Mouse (Mus musculus): ENCODE results near the gene Pdzrn3.

Gene Pdzrn3

GRCm38 (mm10) chr6:101377167-101377934 is at the start of gene Pdzrn3:
Gene Pdzrn3 (minus strand): TSS chr6:101377897.
- DNase-seq (ENCODE audit: low read depth, low spot score) = peak; percentile 35

GRCm38 (mm10) chr6:101427296-101427695 is 49.6 kb upstream of the Pdzrn3 start:
- no peak for DNase-seq (ENCODE audit: low read depth, low spot score)

DNA sequence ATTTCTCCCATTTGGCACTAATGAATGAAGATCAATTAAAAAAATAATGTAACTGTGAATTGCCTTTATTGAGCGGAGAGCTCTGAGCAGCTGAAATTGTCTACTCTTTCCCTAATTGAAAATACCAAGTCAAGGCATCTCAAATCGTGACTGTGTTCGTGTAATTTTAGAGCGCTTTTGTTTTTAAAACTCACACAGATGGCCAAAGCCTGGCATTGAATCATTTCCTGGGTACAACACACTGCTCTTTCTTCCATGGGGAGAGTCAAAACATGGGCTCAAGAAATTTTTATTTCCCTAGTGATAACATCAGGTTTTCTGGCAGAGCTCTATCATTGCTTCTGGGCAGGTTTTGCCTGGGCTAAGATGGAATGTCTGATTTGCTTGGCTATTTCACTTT is 48.6 kb upstream of the Pdzrn3 start:
- no peak for DNase-seq (ENCODE audit: low read depth, low spot score)

DNA sequence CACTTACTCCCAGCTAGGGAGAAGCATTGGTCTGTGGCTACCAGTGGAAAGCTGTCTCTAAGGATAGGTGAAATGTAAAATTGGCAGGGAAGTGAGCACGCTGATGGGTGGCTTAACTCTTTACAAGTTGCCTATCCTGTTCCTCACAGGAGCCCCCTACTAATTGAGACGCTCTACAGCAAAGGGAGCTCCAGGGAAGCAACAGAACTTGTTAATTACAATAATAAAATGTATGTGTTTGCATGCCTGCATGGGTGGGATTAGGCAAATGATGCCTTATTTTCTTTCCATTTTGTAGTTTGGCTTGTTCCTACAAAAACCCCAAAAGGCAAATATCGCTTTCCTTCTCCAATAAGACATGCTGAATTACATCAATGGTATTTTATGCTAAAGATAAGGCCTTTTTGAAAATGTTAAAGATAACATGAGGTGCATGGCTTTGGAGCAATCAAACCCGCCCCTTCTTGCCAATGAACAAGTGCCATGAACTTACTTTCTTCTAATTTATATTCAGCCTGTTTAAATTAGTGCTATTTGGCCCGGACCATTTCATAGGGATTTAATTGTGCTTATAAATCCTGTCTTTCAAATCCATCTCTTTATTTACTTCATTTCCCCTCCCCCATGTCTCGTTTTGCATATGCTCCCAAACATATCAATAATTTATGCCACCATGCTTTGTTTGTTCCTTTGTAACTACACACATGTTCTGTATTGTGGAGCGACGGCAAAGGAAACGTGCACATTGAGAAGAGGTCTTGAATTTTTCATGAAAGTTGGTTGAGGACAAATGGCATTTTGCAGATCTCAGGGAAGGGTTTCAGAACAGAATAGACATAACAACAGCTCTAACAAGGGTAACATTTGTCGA is 44.6 kb upstream of the Pdzrn3 start:
- DNase-seq (ENCODE audit: low read depth, low spot score) = no peak

DNA sequence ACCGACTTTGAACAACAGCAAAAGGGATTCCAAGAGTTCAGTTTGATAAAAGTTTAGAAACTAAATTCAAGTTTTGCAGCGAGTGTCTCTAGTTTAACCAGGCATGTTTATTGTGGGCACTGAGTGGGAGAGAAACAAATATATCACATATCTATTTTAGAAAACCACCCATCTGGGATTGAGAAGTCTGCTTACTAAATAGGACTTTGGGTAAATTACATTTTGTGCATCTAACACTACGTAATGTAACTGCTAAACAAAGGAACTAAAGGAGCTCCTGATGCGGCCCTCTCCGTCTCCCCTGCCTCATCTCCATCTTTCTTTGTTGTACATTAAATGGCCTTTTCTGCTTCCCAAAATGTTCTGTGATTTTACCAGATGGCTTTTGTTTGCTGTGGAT is 40.5 kb upstream of the Pdzrn3 start:
- DNase-seq (ENCODE audit: low read depth, low spot score) = no peak

DNA sequence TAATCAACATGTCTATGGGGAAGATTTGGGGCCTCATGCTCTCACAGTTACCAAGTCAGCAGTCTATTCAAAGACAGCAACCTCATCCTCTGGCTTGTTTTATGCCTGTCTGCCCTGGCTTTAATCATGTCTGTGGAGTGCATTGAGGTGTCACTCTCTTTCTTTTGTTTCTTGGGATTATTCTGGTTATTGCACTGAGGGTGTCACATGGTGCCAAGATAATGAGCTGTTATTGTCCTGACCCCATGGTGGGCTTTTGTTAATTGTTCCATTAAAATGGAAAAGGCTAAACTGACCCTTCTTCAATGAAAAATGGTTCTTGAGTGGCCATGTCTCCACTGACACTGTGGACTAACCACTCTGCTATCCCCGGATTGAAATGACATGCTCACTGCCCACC is 34.0 kb upstream of the Pdzrn3 start:
- DNase-seq (ENCODE audit: low read depth, low spot score) = no peak

DNA sequence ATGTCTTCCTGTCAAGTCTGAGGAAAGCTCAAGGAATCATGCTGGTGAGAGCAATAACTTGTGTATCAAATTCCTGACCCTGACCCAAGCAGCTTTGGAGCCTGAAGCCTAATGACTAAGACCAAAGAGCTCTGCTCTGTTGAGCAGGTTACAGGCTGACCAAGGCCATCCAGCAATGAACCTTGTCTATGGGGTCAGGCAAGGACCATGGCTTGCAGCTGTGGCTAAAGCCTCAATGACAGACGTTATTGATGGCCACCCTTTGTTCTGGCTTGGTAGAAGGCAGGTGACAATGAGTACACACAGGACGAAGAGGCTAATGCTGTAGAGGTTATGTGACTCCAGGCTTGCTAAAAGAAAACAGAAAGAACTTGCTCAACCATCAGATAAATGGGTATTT is 33.4 kb upstream of the Pdzrn3 start:
- DNase-seq (ENCODE audit: low read depth, low spot score) = no peak

DNA sequence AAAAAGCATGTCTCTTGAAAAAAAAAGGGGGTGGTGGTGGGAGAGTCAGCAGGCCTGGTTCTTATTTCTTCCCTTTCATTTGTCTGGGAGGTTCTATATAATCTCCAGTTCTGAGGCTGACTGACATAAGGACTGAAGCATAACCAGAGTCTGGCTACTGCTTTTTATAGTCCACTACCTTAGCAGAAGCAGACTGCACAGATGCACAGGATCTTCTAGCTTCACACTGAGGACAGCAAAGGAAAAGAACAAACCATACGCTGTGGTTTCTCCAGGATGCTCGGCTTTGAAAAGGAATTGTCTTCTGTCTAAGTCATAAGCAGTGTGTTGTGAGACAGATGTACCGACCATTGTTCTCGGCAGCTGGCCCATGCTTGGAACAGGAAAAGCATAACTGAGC is 19.0 kb upstream of the Pdzrn3 start:
- DNase-seq (ENCODE audit: low read depth, low spot score) = no peak

GRCm38 (mm10) chr6:101395908-101396307 is 18.2 kb upstream of the Pdzrn3 start:
- DNase-seq (ENCODE audit: low read depth, low spot score) = no peak

DNA sequence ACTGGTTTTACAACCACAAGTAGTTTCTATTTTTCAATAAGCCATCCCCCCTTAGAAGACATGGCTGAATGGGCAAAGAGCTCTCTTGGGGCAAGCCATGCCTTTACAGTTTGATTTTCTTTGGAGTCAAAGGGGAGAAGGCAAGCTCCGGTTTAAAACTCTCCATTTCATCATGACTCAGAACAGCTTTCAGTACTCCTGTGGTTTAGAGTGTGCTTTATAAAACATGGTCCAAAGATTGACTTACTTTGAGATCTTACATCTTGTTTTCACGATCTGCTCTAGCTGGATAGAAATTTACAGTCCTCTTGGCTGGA is 15.1 kb upstream of the Pdzrn3 start:
- no peak for DNase-seq (ENCODE audit: low read depth, low spot score)

DNA sequence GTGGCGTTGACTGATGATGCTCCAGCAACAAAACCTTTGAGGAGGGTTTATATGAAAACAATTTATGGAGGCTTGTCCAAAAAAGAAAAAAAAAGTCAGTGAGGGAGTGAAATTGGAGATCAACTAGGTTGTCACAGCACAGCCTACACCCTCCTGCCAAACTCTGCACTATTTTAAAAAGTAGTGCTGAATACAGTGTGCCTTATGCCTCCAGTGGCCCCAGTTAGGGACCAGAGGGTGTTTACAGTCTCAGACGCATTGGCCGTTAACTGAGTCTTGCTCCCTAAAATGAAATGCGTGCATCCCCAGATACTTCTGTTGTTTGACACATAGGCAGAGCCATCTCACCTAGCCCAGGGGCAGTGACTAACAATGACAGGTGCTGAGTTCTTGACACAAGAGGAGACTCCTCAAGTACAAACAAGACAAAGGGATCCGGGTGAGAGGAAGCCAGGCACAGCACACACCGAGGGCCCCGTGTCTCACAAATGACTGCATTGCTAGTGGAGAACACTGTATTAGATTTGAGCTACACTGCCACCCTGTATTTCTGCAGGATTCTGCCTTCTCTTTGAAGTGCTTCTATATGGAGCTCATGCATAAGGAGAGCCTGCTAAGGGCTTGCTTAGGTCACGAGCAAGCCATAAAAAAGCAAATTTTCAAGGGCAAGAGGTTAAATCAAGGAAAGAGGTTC is 14.6 kb upstream of the Pdzrn3 start:
- DNase-seq (ENCODE audit: low read depth, low spot score) = no peak

- no peak for DNase-seq (ENCODE audit: low read depth, low spot score)
Observed at GRCm38 (mm10) chr6:101385490-101385889, 7.8 kb upstream of the Pdzrn3 start.

GRCm38 (mm10) chr6:101384958-101385357 is 7.3 kb upstream of the Pdzrn3 start:
- no peak for DNase-seq (ENCODE audit: low read depth, low spot score)

DNA sequence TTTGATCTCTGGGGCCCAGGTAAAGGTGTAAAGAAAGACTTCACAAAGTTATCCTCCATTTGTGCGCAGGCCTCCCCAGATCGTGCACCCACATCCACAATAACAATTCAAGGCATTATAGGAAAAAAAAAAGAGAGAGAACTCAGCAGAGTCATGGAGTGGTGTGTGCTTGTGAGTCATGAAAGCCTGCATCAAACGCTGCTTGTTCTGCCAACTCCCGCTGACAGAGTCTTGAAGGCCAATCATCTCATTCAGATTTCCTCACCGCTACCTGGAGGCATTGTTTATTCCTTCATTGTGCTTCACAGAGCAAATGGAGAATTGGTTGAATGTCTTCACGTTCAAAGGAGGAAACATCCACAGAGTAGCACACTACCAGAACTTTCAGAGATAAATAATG is 6.8 kb upstream of the Pdzrn3 start:
- DNase-seq (ENCODE audit: low read depth, low spot score) = no peak

DNA sequence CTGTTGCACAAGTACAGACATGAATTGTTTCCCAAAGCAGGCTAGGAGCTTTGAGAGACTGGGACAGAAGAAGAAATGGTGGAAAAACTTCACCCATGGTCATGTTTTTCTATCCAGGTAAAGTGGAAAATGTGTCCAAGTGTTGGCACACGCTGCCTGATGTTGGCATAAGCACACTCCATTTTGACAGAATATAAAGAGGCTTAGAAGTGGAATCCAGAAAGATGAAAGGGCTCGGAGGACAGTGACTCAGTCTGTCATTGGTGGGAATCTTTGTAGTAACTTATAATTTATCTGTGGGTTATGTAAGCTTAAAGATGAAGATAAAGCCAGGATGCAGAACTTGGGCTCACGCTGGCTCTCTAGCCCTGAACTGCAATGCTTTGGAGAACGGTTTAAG is 5.2 kb upstream of the Pdzrn3 start:
- no peak for DNase-seq (ENCODE audit: low read depth, low spot score)

- no peak for DNase-seq (ENCODE audit: low read depth, low spot score)
Observed at GRCm38 (mm10) chr6:101379546-101379945, 1.8 kb upstream of the Pdzrn3 start.

- DNase-seq (ENCODE audit: low read depth, low spot score) = peak; percentile 30
Observed at GRCm38 (mm10) chr6:101377935-101378609, 375 bp upstream of the Pdzrn3 start.

GRCm38 (mm10) chr6:101376511-101377166 is 1.1 kb downstream of the Pdzrn3 start:
- DNase-seq (ENCODE audit: low read depth, low spot score) = no peak

DNA sequence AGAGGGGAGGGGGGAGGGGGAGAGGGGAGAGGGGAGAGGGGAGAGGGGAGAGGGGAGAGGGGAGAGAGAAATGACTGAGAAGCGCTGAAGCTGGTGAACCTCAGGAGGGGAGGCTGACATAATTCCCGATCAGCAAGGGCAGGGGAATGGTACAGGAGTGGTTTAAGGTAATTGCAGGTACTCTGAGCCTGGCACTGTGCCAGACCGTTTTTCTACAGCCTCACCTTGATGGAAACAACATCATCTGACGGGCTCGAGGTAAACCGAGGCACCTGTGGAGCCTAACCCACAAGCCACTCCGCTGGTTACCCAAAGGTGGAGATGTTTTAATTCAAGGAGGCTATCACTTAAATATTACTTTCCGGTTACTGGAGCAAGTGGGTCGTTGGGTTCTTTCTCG is 1.6 kb downstream of the Pdzrn3 start:
- no peak for DNase-seq (ENCODE audit: low read depth, low spot score)

DNA sequence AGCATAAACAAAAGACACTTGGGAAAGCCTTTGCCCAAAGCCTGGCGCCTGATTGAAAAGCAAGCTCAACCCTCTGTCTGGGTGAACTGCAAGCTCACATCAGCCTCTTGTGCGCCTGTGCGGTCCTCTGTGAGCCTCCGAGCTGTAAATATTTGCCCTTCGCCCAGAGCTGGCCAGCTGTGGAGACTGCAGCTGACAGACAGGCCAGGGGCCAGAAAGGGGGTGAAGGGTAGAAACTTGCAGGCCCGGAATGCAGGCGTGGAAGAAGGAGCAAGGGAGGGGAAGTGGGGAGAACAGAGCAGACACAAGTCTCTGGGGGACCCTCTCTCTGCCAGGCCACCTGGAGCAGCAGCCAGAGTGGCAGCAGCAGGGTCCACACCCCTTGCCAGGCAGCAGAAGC is 3.0 kb downstream of the Pdzrn3 start:
- DNase-seq (ENCODE audit: low read depth, low spot score) = no peak

GRCm38 (mm10) chr6:101374186-101374585 is 3.5 kb downstream of the Pdzrn3 start:
- DNase-seq (ENCODE audit: low read depth, low spot score) = no peak

Data from retina, postnatal 7 days (tissue).